Mouse (Mus musculus): ENCODE data around the gene Smarca2. TPM values are rescaled to one million over a fixed set of nuclear protein-coding genes. Genes with fewer than 3 reads are reported as not detected.

Gene Smarca2
- polyA plus RNA-seq, 1 experiment from 2014 or later, result 53.4 TPM

GRCm38 (mm10) chr19:26776066-26777025 lies 171.5 kb downstream of the Smarca2 start:
- H3K4me2 ChIP-seq (ENCODE audit: low read depth, low read length), result no peak overlapping the region
- H3K9me3 ChIP-seq (replicated peaks; ENCODE audit: control insufficient read depth, low read length), result no peaks in the 10 kb centered on the region
- no peaks in the 10 kb centered on the region for H3K36me3 ChIP-seq (replicated peaks; ENCODE audit: control insufficient read depth, insufficient read depth, low read depth, low read length)
- no peak overlapping the region for H3K9ac ChIP-seq (replicated peaks; ENCODE audit: low read length)
- no peak for ATAC-seq (replicated peaks; ENCODE audit: insufficient number of reproducible peaks, low FRiP score, low TSS enrichment, low read depth)
- 86% methylated on average over 27 of the region's 27 CpGs for WGBS
- no peaks in the 10 kb centered on the region for H3K27me3 ChIP-seq (ENCODE audit: control insufficient read depth, insufficient read depth, low read length)
- H3K4me3 ChIP-seq (ENCODE audit: low read depth, low read length), result no peak overlapping the region
- H3K27ac ChIP-seq (replicated peaks; ENCODE audit: low read depth, low read length), result no peak overlapping the region
- DNase-seq (ENCODE audit: low spot score), result no peak
- H3K4me1 ChIP-seq (ENCODE audit: control insufficient read depth, insufficient read depth, low read length), result no peaks in the 10 kb centered on the region

- DNase-seq (ENCODE audit: low spot score) (no peak), ATAC-seq (replicated peaks; ENCODE audit: insufficient number of reproducible peaks, low FRiP score, low TSS enrichment, low read depth) (no peak)
- Histone ChIP-seq H3K36me3 (replicated peaks; ENCODE audit: control insufficient read depth, insufficient read depth, low read depth, low read length) (no peaks in the 10 kb centered on the region), H3K4me3 (ENCODE audit: low read depth, low read length) (no peak overlapping the region), H3K27ac (replicated peaks; ENCODE audit: low read depth, low read length) (no peak overlapping the region), H3K27me3 (ENCODE audit: control insufficient read depth, insufficient read depth, low read length) (no peaks in the 10 kb centered on the region), H3K4me1 (ENCODE audit: control insufficient read depth, insufficient read depth, low read length) (no peaks in the 10 kb centered on the region), H3K9me3 (replicated peaks; ENCODE audit: control insufficient read depth, low read length) (no peaks in the 10 kb centered on the region), H3K9ac (replicated peaks; ENCODE audit: low read length) (no peak overlapping the region), H3K4me2 (ENCODE audit: low read depth, low read length) (no peak overlapping the region)
- 95% methylated on average over 5 of the region's 5 CpGs for WGBS
Observed at GRCm38 (mm10) chr19:26778199-26778598, 173.3 kb downstream of the Smarca2 start.

GRCm38 (mm10) chr19:26781209-26781608 lies 176.4 kb downstream of the Smarca2 start:
- H3K9me3 ChIP-seq (replicated peaks; ENCODE audit: control insufficient read depth, low read length), result no peaks in the 10 kb centered on the region
- no peak overlapping the region for H3K9ac ChIP-seq (replicated peaks; ENCODE audit: low read length)
- no peaks in the 10 kb centered on the region for H3K27me3 ChIP-seq (ENCODE audit: control insufficient read depth, insufficient read depth, low read length)
- DNase-seq (ENCODE audit: low spot score) (no peak), ATAC-seq (replicated peaks; ENCODE audit: insufficient number of reproducible peaks, low FRiP score, low TSS enrichment, low read depth) (no peak)
- H3K27ac ChIP-seq (replicated peaks; ENCODE audit: low read depth, low read length), result no peak overlapping the region
- no peaks in the 10 kb centered on the region for H3K4me1 ChIP-seq (ENCODE audit: control insufficient read depth, insufficient read depth, low read length)
- WGBS, result 97% methylated on average over 2 of the region's 2 CpGs
- no peak overlapping the region for H3K4me2 ChIP-seq (ENCODE audit: low read depth, low read length)
- no peak overlapping the region for H3K4me3 ChIP-seq (ENCODE audit: low read depth, low read length)
- no peaks in the 10 kb centered on the region for H3K36me3 ChIP-seq (replicated peaks; ENCODE audit: control insufficient read depth, insufficient read depth, low read depth, low read length)

GRCm38 (mm10) chr19:26788446-26788845 lies 183.6 kb downstream of the Smarca2 start:
- no peak overlapping the region for H3K27ac ChIP-seq (replicated peaks; ENCODE audit: low read depth, low read length)
- H3K4me3 ChIP-seq (ENCODE audit: low read depth, low read length), result no peak overlapping the region
- no peaks in the 10 kb centered on the region for H3K36me3 ChIP-seq (replicated peaks; ENCODE audit: control insufficient read depth, insufficient read depth, low read depth, low read length)
- no peak overlapping the region for H3K4me2 ChIP-seq (ENCODE audit: low read depth, low read length)
- 60% methylated on average over 5 of the region's 5 CpGs for WGBS
- no peaks in the 10 kb centered on the region for H3K4me1 ChIP-seq (ENCODE audit: control insufficient read depth, insufficient read depth, low read length)
- DNase-seq (ENCODE audit: low spot score), result no peak
- no peaks in the 10 kb centered on the region for H3K27me3 ChIP-seq (ENCODE audit: control insufficient read depth, insufficient read depth, low read length)
- no peak overlapping the region for H3K9ac ChIP-seq (replicated peaks; ENCODE audit: low read length)
- ATAC-seq (replicated peaks; ENCODE audit: insufficient number of reproducible peaks, low FRiP score, low TSS enrichment, low read depth), result no peak
- H3K9me3 ChIP-seq (replicated peaks; ENCODE audit: control insufficient read depth, low read length), result no peaks in the 10 kb centered on the region

GRCm38 (mm10) chr19:26790386-26791346 lies 185.8 kb downstream of the Smarca2 start:
- WGBS, result 76% methylated on average over 5 of the region's 5 CpGs
- Histone ChIP-seq H3K27ac (replicated peaks; ENCODE audit: low read depth, low read length) (no peak overlapping the region), H3K27me3 (ENCODE audit: control insufficient read depth, insufficient read depth, low read length) (no peaks in the 10 kb centered on the region), H3K36me3 (replicated peaks; ENCODE audit: control insufficient read depth, insufficient read depth, low read depth, low read length) (no peaks in the 10 kb centered on the region), H3K4me1 (ENCODE audit: control insufficient read depth, insufficient read depth, low read length) (no peaks in the 10 kb centered on the region), H3K9me3 (replicated peaks; ENCODE audit: control insufficient read depth, low read length) (no peaks in the 10 kb centered on the region), H3K9ac (replicated peaks; ENCODE audit: low read length) (no peak overlapping the region), H3K4me3 (ENCODE audit: low read depth, low read length) (no peak overlapping the region), H3K4me2 (ENCODE audit: low read depth, low read length) (no peak overlapping the region)
- ATAC-seq (replicated peaks; ENCODE audit: insufficient number of reproducible peaks, low FRiP score, low TSS enrichment, low read depth) (no peak), DNase-seq (ENCODE audit: low spot score) (no peak)

- 80% methylated on average over 1 of the region's 3 CpGs for WGBS
- Histone ChIP-seq H3K4me1 (ENCODE audit: control insufficient read depth, insufficient read depth, low read length) (no peaks in the 10 kb centered on the region), H3K36me3 (replicated peaks; ENCODE audit: control insufficient read depth, insufficient read depth, low read depth, low read length) (no peaks in the 10 kb centered on the region), H3K9me3 (replicated peaks; ENCODE audit: control insufficient read depth, low read length) (no peaks in the 10 kb centered on the region), H3K27me3 (ENCODE audit: control insufficient read depth, insufficient read depth, low read length) (no peaks in the 10 kb centered on the region), H3K27ac (replicated peaks; ENCODE audit: low read depth, low read length) (no peak overlapping the region), H3K4me2 (ENCODE audit: low read depth, low read length) (no peak overlapping the region), H3K4me3 (ENCODE audit: low read depth, low read length) (no peak overlapping the region), H3K9ac (replicated peaks; ENCODE audit: low read length) (no peak overlapping the region)
- no peak for DNase-seq (ENCODE audit: low spot score)
- no peak for ATAC-seq (replicated peaks; ENCODE audit: insufficient number of reproducible peaks, low FRiP score, low TSS enrichment, low read depth)
Observed at GRCm38 (mm10) chr19:26794315-26794714, 189.5 kb downstream of the Smarca2 start.

GRCm38 (mm10) chr19:26796006-26796405 lies 191.2 kb downstream of the Smarca2 start:
- Histone ChIP-seq H3K9ac (replicated peaks; ENCODE audit: low read length) (no peak overlapping the region), H3K27ac (replicated peaks; ENCODE audit: low read depth, low read length) (no peak overlapping the region), H3K4me1 (ENCODE audit: control insufficient read depth, insufficient read depth, low read length) (no peaks in the 10 kb centered on the region), H3K4me2 (ENCODE audit: low read depth, low read length) (no peak overlapping the region), H3K9me3 (replicated peaks; ENCODE audit: control insufficient read depth, low read length) (no peaks in the 10 kb centered on the region), H3K27me3 (ENCODE audit: control insufficient read depth, insufficient read depth, low read length) (no peaks in the 10 kb centered on the region), H3K4me3 (ENCODE audit: low read depth, low read length) (no peak overlapping the region), H3K36me3 (replicated peaks; ENCODE audit: control insufficient read depth, insufficient read depth, low read depth, low read length) (no peaks in the 10 kb centered on the region)
- 79% methylated on average over 4 of the region's 4 CpGs for WGBS
- ATAC-seq (replicated peaks; ENCODE audit: insufficient number of reproducible peaks, low FRiP score, low TSS enrichment, low read depth) (no peak), DNase-seq (ENCODE audit: low spot score) (no peak)
